Mouse (Mus musculus): ENCODE measurements around the gene Efnb2. TPM values are rescaled to one million over a fixed set of nuclear protein-coding genes. Genes with fewer than 3 reads are reported as not detected.

Gene Efnb2
- 57.5 and 68.2 TPM in 2 replicates for polyA plus RNA-seq (2016; fragmentation: Nextera tagmentation; extraction: Ambion mirVana)

- Histone ChIP-seq H3K9me3 (no peaks in the 10 kb centered on the region), H3K4me2 (peak within 1 kb of the TSS; percentile 84), H3K9ac (peak within 1 kb of the TSS; percentile 94), H3K4me3 (replicated peaks) (peak within 1 kb of the TSS; percentile 70), H3K36me3 (replicated peaks) (peaks cover 4% of the 10 kb centered on the region; the same call in 1 of the 2 replicates), H3K27me3 (no peaks in the 10 kb centered on the region), H3K4me1 (peaks cover 21% of the 10 kb centered on the region), H3K27ac (peak within 1 kb of the TSS; percentile 94)
- peak; percentile 93 for ATAC-seq (ENCODE audit: low FRiP score)
- WGBS = under 1% methylated on average over 69 of the region's 70 CpGs
Observed at GRCm38 (mm10) chr8:8661103-8661758, at the start of gene Efnb2. Gene Efnb2 (minus strand): TSS chr8:8661242.

DNA sequence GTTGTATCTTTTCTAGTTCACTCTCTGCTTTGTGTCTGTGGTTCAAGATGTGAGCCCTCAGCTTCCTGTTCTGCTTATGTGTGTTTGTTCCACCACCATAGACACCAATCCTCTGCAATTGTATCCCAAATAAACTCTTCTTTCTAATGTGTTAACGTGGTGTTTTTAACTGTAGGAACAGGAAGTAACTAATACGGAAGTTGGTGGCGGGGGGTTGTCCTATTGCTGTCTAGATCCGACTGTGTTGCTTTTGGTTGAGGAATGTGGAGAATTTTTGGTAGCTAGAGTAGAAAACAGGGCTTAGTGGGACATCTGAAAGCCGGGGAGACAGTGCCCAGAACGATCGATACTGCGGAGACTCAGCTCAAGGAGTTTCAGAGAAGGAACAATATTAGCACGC is 43.8 kb upstream of the Efnb2 start:
- Histone ChIP-seq H3K4me3 (replicated peaks) (no peak overlapping the region), H3K4me1 (no peaks in the 10 kb centered on the region), H3K4me2 (no peak overlapping the region), H3K9me3 (no peaks in the 10 kb centered on the region), H3K27me3 (no peaks in the 10 kb centered on the region), H3K36me3 (replicated peaks) (no peaks in the 10 kb centered on the region), H3K9ac (no peak overlapping the region), H3K27ac (no peak overlapping the region)
- 84% methylated on average over 9 of the region's 9 CpGs for WGBS
- ATAC-seq (ENCODE audit: low FRiP score) = no peak

- ATAC-seq (ENCODE audit: low FRiP score) = no peak
- Histone ChIP-seq H3K4me2 (no peak overlapping the region), H3K27ac (no peak overlapping the region), H3K36me3 (replicated peaks) (no peaks in the 10 kb centered on the region), H3K27me3 (no peaks in the 10 kb centered on the region), H3K4me1 (no peaks in the 10 kb centered on the region), H3K9me3 (no peaks in the 10 kb centered on the region), H3K4me3 (replicated peaks) (no peak overlapping the region), H3K9ac (no peak overlapping the region)
- WGBS = 83% methylated on average over 2 of the region's 2 CpGs
Observed at GRCm38 (mm10) chr8:8703668-8704067, 42.6 kb upstream of the Efnb2 start.

GRCm38 (mm10) chr8:8700821-8701220 is 39.8 kb upstream of the Efnb2 start:
- Histone ChIP-seq H3K4me1 (no peaks in the 10 kb centered on the region), H3K36me3 (replicated peaks) (no peaks in the 10 kb centered on the region), H3K27ac (no peak overlapping the region), H3K4me2 (no peak overlapping the region), H3K27me3 (no peaks in the 10 kb centered on the region), H3K9me3 (no peaks in the 10 kb centered on the region), H3K9ac (no peak overlapping the region), H3K4me3 (replicated peaks) (no peak overlapping the region)
- no peak for ATAC-seq (ENCODE audit: low FRiP score)
- WGBS = 95% methylated on average over 10 of the region's 10 CpGs

DNA sequence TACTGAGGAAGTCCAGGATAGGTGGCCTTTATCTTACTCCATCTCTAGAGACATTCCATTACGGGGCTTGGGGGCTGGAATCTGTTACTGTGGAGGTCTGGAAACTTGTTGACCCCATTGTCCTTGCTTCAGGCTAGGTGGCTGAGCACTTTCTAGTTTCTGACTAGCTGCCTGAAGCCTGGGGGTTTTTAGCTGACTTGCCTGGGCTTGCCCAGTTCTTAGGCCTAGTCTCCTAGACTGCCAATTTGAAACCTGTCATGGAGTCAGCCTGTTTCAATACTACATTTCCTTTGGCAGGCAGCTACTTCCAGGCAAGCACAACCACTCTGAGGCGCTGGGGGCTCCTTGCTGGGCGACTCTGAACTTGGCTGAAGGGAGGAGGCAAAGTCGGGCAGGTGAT is 39.2 kb upstream of the Efnb2 start:
- H3K4me3 ChIP-seq (replicated peaks) = no peak overlapping the region
- WGBS = 90% methylated on average over 4 of the region's 4 CpGs

GRCm38 (mm10) chr8:8690146-8691092 is 29.4 kb upstream of the Efnb2 start, which contains the start of gene Arglu1:
Gene Arglu1 (minus strand): TSS chr8:8690521.
- Histone ChIP-seq H3K27me3 (no peaks in the 10 kb centered on the region), H3K4me1 (peaks cover 41% of the 10 kb centered on the region), H3K4me3 (replicated peaks) (peak within 1 kb of the TSS; percentile 89), H3K9me3 (no peaks in the 10 kb centered on the region), H3K27ac (peak within 1 kb of the TSS; percentile 97), H3K4me2 (peak within 1 kb of the TSS; percentile 81), H3K9ac (peak within 1 kb of the TSS; percentile 99), H3K36me3 (replicated peaks) (no peaks in the 10 kb centered on the region)
- under 1% methylated on average over 65 of the region's 81 CpGs for WGBS
- peak; percentile 97 for ATAC-seq (ENCODE audit: low FRiP score)

More for the DNA sequence above, 39.2 kb upstream of the Efnb2 start:
- Histone ChIP-seq H3K4me2 (no peak overlapping the region), H3K9ac (no peak overlapping the region), H3K27me3 (no peaks in the 10 kb centered on the region), H3K36me3 (replicated peaks) (no peaks in the 10 kb centered on the region), H3K9me3 (no peaks in the 10 kb centered on the region), H3K4me1 (no peaks in the 10 kb centered on the region), H3K27ac (no peak overlapping the region)
- no peak for ATAC-seq (ENCODE audit: low FRiP score)

GRCm38 (mm10) chr8:8689454-8690145 is 28.6 kb upstream of the Efnb2 start:
- no peaks in the 10 kb centered on the region for H3K9me3 ChIP-seq
- H3K4me3 ChIP-seq (replicated peaks) = peak overlapping the region; percentile 89
- H3K9ac ChIP-seq = peak overlapping the region; percentile 99
- peak; percentile 79 for ATAC-seq (ENCODE audit: low FRiP score)
- no peaks in the 10 kb centered on the region for H3K36me3 ChIP-seq (replicated peaks)
- no peaks in the 10 kb centered on the region for H3K27me3 ChIP-seq
- peak overlapping the region; percentile 97 for H3K27ac ChIP-seq
- peak overlapping the region; percentile 81 for H3K4me2 ChIP-seq
- H3K4me1 ChIP-seq = peaks cover 42% of the 10 kb centered on the region
- 0% methylated on average over 51 of the region's 68 CpGs for WGBS

DNA sequence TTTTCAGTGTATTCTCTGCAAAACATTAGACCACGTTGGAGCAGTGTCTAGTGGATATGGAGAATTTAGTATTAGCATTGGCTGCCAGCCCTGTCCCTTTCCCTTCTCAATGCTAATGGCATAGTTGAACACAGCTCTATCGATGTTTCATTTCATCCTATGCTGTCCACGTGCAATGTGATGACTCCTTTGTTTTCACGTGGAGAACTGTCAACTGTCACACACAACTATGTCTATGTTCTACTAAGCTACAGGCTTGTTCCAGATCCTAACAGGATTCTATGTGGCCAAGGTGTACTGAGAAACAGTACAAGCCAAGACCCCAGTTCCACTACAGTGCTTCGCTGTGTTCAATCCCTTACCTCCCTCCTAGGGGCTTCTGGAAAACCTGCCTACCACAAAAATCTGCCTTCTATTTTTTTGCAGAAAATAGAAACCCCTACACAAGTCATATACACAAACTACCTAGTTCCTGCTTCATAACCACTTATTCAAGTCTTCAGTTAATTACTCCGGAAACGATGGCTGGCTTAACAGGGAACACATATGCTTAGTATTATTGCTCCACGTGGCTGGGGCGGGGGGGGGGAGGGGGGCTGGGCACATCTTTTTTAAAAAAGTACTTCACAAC is 27.9 kb upstream of the Efnb2 start:
- Histone ChIP-seq H3K9me3 (no peaks in the 10 kb centered on the region), H3K27ac (no peak overlapping the region), H3K9ac (peak overlapping the region; percentile 99; the same call in 1 of the 2 replicates), H3K27me3 (no peaks in the 10 kb centered on the region), H3K4me2 (peak overlapping the region; percentile 81), H3K4me1 (peaks cover 42% of the 10 kb centered on the region), H3K4me3 (replicated peaks) (peak overlapping the region; percentile 89), H3K36me3 (replicated peaks) (no peaks in the 10 kb centered on the region)
- ATAC-seq (ENCODE audit: low FRiP score) = no peak
- 12% methylated on average over 9 of the region's 9 CpGs for WGBS

DNA sequence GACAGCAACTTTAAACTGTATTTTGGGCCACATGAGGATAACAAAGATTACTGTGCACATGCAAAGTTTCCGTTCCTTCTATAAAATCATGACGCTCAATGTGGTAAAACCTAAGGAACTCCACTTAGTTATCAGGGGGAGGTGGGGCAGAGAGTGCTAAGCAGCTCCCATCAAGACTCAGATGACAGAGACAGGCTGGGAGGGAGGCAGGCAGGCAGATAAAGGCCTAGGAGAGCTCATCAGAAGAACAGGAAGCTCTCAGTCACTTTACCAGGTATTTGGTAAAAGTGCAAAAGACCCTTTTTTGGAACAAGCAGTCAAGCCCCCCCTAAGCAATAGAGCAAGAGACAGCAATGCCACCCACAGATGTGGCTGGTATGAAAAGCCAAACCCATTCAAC is 24.5 kb upstream of the Efnb2 start:
- 87% methylated on average over 2 of the region's 2 CpGs for WGBS
- Histone ChIP-seq H3K4me1 (peaks cover 39% of the 10 kb centered on the region), H3K4me3 (replicated peaks) (no peak overlapping the region), H3K4me2 (peak overlapping the region; percentile 10; the same call in 1 of the 2 replicates), H3K27ac (no peak overlapping the region), H3K9ac (no peak overlapping the region), H3K27me3 (no peaks in the 10 kb centered on the region), H3K9me3 (no peaks in the 10 kb centered on the region), H3K36me3 (replicated peaks) (peaks cover 23% of the 10 kb centered on the region)
- ATAC-seq (ENCODE audit: low FRiP score) = no peak

DNA sequence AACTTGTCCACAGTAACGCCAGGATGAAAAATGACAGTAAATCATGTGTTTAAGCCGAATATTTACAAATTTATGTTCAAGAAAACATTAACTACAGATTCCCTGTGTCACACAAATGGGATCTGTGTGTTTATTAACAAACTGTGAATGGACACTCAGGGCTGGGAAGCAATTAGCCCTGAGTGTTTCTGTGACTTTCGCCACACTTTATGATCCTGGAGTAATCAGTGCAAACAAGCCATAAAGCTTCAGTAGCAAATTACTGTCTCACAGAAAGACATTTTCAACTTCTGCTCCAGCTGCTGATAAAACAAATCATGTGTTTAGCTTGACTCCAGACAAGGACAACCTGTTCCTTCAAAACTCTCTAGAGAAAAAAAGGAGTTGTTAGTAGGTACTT is 21.7 kb upstream of the Efnb2 start:
- H3K4me1 ChIP-seq = peaks cover 22% of the 10 kb centered on the region
- H3K27me3 ChIP-seq = no peaks in the 10 kb centered on the region
- 94% methylated on average over 3 of the region's 3 CpGs for WGBS
- H3K9ac ChIP-seq = no peak overlapping the region
- no peak overlapping the region for H3K4me2 ChIP-seq
- no peak overlapping the region for H3K4me3 ChIP-seq (replicated peaks)
- H3K27ac ChIP-seq = no peak overlapping the region
- ATAC-seq (ENCODE audit: low FRiP score) = no peak
- H3K9me3 ChIP-seq = no peaks in the 10 kb centered on the region
- peaks cover 43% of the 10 kb centered on the region for H3K36me3 ChIP-seq (replicated peaks)

- Histone ChIP-seq H3K4me1 (no peaks in the 10 kb centered on the region), H3K9me3 (no peaks in the 10 kb centered on the region), H3K4me3 (replicated peaks) (no peak overlapping the region), H3K36me3 (replicated peaks) (peaks cover 81% of the 10 kb centered on the region), H3K27ac (no peak overlapping the region), H3K4me2 (no peak overlapping the region), H3K9ac (no peak overlapping the region), H3K27me3 (no peaks in the 10 kb centered on the region)
- WGBS = 89% methylated on average over 3 of the region's 3 CpGs
- no peak for ATAC-seq (ENCODE audit: low FRiP score)
Observed at GRCm38 (mm10) chr8:8678236-8678635, 17.2 kb upstream of the Efnb2 start.
